Mouse (Mus musculus): ENCODE measurements around the gene Adgrb3.

DNA sequence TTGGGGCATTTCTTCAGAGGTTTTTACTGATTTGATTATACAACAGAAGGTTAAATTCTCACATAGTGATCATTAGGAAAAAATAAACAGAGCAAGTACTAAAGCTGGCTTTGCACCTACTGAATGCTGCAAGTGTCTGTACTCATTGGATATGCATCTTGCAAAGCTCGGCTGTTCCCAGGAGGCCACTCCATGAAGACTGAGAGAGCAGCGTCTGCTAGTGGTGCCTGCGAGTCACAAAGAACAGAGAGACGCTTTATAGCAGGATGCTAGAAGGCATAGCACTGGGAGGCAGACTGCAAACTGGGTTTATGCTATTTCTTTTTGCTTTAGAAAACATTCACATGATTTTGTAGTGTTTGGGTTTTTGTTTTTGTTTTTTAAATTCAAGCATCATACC is 325.2 kb downstream of the Adgrb3 start:
- TF ChIP-seq TAL1 (IDR thresholded peaks at IDR 0.05; ENCODE audit: low read length) = no peak
- TF ChIP-seq GATA1 (IDR thresholded peaks at IDR 0.05; ENCODE audit: low read length) = no peak

All from erythroblast, embryonic 14.5 days (primary cell).